Mouse (Mus musculus): Measurements from ENCODE around the gene 1700086D15Rik. TPM values are rescaled to one million over a fixed set of nuclear protein-coding genes. Genes with fewer than 3 reads are reported as not detected.

The 1700086D15Rik gene
- polyA plus RNA-seq, 1 experiment = not detected

DNA sequence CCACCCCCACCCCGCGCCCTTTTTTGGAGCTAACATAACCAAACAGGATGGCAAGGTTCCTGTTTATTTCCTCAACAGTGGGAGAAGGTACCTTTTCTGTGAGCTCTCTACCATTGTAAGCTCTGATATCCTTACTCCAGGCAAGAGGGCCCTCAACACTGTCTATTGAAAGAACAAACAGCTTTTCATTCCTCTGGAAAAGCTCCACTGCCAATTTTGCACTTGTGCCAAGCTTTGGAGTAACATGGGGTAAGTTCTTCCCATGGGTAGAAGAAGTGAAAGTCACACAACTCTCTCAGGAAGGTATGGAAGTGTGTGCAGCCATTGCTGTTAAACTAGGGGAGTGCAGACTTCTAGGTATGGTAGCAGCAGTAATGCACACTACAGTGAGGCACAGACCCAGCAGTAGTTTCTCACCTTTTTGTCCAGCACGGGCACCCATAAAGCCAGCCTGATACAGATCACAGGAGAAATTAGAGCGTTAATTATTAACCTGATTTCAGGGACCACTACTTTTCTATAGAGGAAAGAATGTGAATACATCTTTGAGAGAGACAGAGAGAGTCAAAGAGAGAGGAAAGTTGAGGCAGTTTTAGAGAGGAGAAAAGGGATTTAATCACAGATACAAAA is 10.5 kb upstream of the 1700086D15Rik start:
- Histone ChIP-seq H3K9me3 (no peaks in the 10 kb centered on the region), H3K27me3 (replicated peaks) (no peaks in the 10 kb centered on the region), H3K4me1 (no peaks in the 10 kb centered on the region), H3K36me3 (replicated peaks; ENCODE audit: low read length) (no peaks in the 10 kb centered on the region), H3K4me3 (replicated peaks) (no peak overlapping the region)
- no peak for TF ChIP-seq GATA1 (IDR thresholded peaks at IDR 0.05; ENCODE audit: borderline replicate concordance, low read length)
- no peak for TF ChIP-seq FLI1 (IDR thresholded peaks at IDR 0.05; ENCODE audit: low read length)

DNA sequence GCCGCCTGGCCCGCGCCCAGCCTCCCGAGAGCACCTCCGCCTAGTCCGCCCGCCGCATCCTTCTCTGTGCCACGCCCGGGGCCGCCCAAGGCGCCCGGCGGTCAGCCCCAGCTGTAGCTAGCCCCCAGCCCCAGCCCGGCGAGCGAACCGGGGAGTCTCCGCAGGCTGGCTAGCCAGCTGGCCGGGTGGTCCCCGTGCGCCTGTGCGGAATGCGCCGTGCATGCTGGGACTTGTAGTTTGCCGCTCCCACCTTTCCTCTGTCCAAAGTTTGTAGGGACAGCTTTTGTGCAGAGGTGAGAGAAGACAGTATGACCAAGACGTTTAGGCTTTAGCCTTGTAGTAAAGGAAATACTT is 3.1 kb upstream of the 1700086D15Rik start, which contains the start of gene Arhgap44:
Gene Arhgap44, minus strand, starts transcription at position 195 of the 354 bp plus-strand sequence.
- Histone ChIP-seq H3K9me3 (peaks cover 21% of the 10 kb centered on the region), H3K4me3 (replicated peaks) (peak within 1 kb of the TSS; percentile 89), H3K4me1 (peaks cover 11% of the 10 kb centered on the region), H3K36me3 (replicated peaks; ENCODE audit: low read length) (no peaks in the 10 kb centered on the region), H3K27me3 (replicated peaks) (peaks cover 26% of the 10 kb centered on the region)
- no peak for TF ChIP-seq GATA1 (IDR thresholded peaks at IDR 0.05; ENCODE audit: borderline replicate concordance, low read length)
- TF ChIP-seq FLI1 (IDR thresholded peaks at IDR 0.05; ENCODE audit: low read length) = no peak

DNA sequence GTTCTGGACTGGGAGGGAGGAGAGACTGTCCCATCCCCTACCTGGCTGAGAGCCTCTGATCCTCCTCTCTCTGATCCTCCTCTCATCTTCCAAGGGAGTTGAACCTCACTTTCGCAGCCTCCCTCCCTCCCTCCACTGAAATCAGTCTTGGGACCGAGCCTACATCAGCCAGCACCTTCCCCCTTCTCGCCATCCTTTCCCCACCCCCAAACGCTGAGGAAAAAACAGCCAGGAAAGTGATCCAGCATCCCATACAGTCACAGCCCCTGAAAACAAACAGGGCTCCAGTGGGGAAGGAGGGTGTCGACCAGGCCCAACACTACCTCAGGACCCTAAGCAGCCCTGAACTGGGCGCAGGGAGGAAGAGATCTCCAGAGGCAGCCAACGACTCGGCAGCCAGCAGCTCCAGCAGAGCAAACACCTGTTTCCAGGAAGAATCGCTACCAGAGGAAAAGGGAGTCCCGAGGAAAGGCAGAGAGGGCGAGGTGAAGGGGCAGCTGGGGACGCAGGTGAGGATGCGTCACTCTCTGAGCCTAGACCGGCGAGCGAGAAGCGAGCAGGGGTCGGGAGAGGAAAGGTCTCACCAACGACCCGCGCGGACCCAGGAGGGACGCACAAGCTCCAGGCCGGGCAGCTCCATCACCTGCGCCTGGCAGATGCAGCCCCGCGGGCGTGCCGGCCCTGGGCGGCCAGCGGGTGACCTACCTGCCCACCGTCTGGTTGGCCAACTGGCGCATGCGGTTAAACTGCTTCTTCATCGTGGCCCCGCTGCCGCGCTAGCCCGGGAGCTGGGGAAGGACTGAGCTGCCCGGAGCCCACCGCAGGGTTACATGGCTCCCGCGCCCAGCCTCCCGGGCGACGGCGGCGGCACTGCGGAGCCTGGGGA is 2.4 kb upstream of the 1700086D15Rik start:
- Histone ChIP-seq H3K4me3 (replicated peaks) (peak overlapping the region; percentile 89), H3K27me3 (replicated peaks) (peaks cover 26% of the 10 kb centered on the region), H3K36me3 (replicated peaks; ENCODE audit: low read length) (no peaks in the 10 kb centered on the region), H3K4me1 (peaks cover 11% of the 10 kb centered on the region), H3K9me3 (peaks cover 21% of the 10 kb centered on the region)
- no peak for TF ChIP-seq GATA1 (IDR thresholded peaks at IDR 0.05; ENCODE audit: borderline replicate concordance, low read length)
- TF ChIP-seq FLI1 (IDR thresholded peaks at IDR 0.05; ENCODE audit: low read length) = no peak

DNA sequence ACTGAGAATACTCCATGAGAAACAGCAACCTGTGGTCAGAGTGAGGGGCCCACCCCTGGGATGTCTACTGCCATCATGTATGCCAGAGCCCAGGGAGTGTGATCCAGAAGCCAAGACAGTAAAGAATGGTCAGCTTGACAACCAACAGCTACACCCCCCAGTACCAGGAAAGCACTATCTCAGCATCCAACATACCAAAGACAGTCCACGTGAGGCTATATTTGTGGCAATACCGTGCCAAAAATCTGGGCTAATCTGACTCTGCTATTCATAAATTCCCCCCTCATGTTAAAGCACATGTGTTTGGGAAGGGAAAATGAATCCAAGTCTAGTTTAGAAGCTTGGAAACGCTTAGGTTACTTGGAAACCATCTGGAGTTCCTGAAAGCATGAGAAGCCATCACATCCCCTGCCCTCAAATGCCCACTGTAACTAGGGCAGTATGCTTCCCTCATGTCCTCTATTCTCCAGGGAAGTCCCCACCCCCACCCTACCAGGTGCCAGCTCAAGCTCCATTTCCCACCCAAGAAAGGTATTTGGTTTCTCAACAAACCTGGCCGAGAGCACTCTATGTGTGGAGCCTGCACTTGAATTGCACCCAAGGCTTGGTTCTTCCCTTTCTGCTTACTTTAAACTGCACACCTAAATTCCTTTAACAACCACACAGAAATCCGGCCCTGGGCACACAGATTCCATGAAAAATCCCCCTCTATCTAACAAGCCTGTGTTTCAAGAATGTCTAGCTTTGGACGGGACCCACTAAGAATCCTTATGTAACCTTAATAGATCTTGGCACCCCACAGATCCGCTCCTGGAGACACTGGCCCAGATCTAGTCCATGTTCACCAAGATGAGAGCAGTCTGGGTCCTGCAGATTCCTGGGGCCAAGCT is 1.5 kb upstream of the 1700086D15Rik start:
- no peaks in the 10 kb centered on the region for H3K36me3 ChIP-seq (replicated peaks; ENCODE audit: low read length)
- peaks cover 11% of the 10 kb centered on the region for H3K4me1 ChIP-seq
- no peak for TF ChIP-seq FLI1 (IDR thresholded peaks at IDR 0.05; ENCODE audit: low read length)
- TF ChIP-seq GATA1 (IDR thresholded peaks at IDR 0.05; ENCODE audit: borderline replicate concordance, low read length) = no peak
- no peak overlapping the region for H3K4me3 ChIP-seq (replicated peaks)
- peaks cover 26% of the 10 kb centered on the region for H3K27me3 ChIP-seq (replicated peaks)
- H3K9me3 ChIP-seq = peaks cover 21% of the 10 kb centered on the region

DNA sequence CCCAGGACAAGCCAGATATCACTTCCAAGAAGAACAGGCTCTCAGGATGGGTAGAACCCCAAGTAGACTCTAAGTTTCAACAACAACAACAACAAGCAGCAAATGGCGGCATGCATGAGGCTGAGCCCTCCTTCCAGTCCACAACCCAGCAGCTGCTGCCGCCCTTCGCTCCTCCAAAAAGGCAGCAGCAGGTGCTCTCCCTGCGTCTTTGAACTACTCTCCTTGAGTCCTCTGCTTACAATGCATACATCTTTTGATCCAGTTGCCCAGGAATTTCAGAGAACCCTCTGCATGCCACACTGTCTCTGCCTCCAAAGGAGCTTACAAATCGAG is 1.1 kb downstream of the 1700086D15Rik start:
- no peak overlapping the region for H3K4me3 ChIP-seq (replicated peaks)
- H3K4me1 ChIP-seq = peaks cover 11% of the 10 kb centered on the region
- peaks cover 21% of the 10 kb centered on the region for H3K9me3 ChIP-seq
- no peak for TF ChIP-seq GATA1 (IDR thresholded peaks at IDR 0.05; ENCODE audit: borderline replicate concordance, low read length)
- no peak for TF ChIP-seq FLI1 (IDR thresholded peaks at IDR 0.05; ENCODE audit: low read length)
- H3K36me3 ChIP-seq (replicated peaks; ENCODE audit: low read length) = no peaks in the 10 kb centered on the region
- H3K27me3 ChIP-seq (replicated peaks) = peaks cover 26% of the 10 kb centered on the region

DNA sequence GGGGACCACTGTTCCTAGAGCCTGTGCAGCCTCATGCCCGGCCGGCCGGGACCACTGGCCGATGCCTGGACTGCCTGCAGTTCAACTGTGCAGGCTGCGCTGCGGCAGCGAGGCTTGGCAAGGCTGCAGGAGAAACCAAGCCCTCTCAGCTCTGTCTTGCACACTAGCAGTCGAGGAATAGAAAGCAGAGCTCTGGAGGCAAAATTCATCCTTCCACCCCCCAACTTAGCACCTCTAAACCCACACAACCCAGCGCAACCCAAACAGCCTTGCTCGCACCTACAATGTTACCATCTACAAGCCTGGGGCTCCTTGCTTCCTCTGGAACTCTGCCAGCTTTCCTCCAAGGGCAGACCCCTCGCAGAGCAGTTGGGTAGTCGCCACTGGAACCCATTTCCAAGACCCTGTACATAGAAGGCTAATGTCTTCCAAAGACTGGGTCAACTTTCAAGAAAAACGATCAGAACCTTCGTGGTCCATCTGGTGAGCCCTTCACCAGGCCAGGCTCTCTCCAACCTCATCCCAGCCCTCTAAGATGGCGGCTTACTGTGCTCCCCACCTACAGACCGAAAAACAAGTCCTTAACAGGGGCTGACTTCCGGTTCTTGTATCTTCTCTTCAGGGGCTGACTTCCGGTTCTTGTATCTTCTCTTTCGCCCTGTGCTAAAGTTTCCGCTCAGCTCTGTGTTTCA is 1.6 kb downstream of the 1700086D15Rik start:
- Histone ChIP-seq H3K36me3 (replicated peaks; ENCODE audit: low read length) (no peaks in the 10 kb centered on the region), H3K9me3 (peaks cover 21% of the 10 kb centered on the region), H3K27me3 (replicated peaks) (peaks cover 23% of the 10 kb centered on the region), H3K4me1 (peaks cover 11% of the 10 kb centered on the region), H3K4me3 (replicated peaks) (no peak overlapping the region)
- TF ChIP-seq FLI1 (IDR thresholded peaks at IDR 0.05; ENCODE audit: low read length) (no peak), GATA1 (IDR thresholded peaks at IDR 0.05; ENCODE audit: borderline replicate concordance, low read length) (no peak)

DNA sequence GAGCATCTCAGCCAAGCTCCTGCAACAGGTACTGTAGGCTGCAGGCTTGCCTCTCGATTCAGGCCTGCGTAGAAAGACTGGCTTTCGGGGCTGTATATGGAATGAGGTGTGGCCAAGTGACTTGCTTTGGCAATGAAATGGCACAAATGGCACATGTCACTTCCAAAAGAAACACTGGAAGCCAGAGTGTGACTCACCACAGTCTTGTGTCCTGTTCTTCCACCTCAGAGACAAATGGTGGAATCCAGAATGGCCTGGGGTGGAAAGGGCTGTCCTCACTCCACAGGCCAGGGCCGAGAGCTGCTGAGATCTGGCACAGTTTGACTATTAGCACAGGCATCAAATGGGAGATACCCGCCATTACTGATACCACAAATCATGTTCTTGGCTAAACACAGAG is 6.7 kb downstream of the 1700086D15Rik start:
- TF ChIP-seq GATA1 (IDR thresholded peaks at IDR 0.05; ENCODE audit: borderline replicate concordance, low read length) (no peak), FLI1 (IDR thresholded peaks at IDR 0.05; ENCODE audit: low read length) (no peak)
- Histone ChIP-seq H3K36me3 (replicated peaks; ENCODE audit: low read length) (no peaks in the 10 kb centered on the region), H3K4me1 (no peaks in the 10 kb centered on the region), H3K27me3 (replicated peaks) (no peaks in the 10 kb centered on the region), H3K9me3 (peaks cover 7% of the 10 kb centered on the region), H3K4me3 (replicated peaks) (no peak overlapping the region)

DNA sequence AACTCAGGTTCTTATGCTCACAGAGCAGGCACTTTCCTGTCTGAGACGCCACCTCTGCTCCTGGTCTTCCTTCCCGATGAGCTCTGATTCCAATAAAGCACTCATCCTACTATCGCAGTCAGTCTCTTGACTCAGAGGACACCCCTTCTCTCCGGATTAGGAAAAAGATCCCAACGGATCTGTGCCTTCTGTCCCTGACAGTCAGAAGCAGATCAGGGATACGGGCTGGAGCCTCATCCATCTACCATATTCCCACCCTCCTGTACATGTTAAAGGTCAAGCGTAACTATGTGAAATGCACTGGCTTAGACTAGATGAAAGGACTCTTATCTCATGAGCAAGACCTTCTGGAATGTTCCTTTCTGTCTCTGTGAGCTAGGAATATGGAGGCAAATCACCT is 11.2 kb downstream of the 1700086D15Rik start:
- TF ChIP-seq GATA1 (IDR thresholded peaks at IDR 0.05; ENCODE audit: borderline replicate concordance, low read length) (no peak), FLI1 (IDR thresholded peaks at IDR 0.05; ENCODE audit: low read length) (no peak)
- Histone ChIP-seq H3K36me3 (replicated peaks; ENCODE audit: low read length) (no peaks in the 10 kb centered on the region), H3K9me3 (peaks cover 18% of the 10 kb centered on the region), H3K4me3 (replicated peaks) (no peak overlapping the region), H3K4me1 (no peaks in the 10 kb centered on the region), H3K27me3 (replicated peaks) (no peaks in the 10 kb centered on the region)

DNA sequence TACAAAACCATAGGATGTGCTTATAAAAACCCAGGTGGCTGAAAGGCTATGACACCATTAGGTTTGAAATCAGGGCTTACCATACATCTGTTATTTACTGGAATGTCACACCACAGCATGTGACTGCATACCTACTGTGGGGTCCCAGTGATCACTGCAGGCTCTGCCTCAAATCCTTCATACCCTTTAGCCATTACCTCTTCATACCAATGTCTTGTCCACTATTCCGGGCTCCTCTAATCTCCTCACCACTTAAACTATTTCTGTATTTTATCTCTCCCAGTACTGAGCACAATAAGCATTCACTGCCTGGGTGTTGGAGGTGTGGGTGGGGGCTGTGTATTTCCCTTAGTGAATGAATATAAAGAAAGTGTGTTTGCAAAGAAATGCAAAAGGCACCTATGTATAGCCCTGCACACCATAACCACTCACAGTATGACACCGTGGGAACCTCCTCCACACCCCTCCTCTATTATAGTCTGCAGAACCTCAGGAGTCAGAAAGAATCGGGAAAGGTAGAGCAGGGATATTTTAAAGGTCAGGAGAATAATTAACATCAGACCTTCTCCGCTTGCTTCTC is 16.8 kb downstream of the 1700086D15Rik start:
- H3K36me3 ChIP-seq (replicated peaks; ENCODE audit: low read length) = no peaks in the 10 kb centered on the region
- H3K27me3 ChIP-seq (replicated peaks) = no peaks in the 10 kb centered on the region
- no peak overlapping the region for H3K4me3 ChIP-seq (replicated peaks)
- peaks cover 3% of the 10 kb centered on the region; the same call in 1 of the 2 replicates for H3K4me1 ChIP-seq
- peaks cover 13% of the 10 kb centered on the region for H3K9me3 ChIP-seq
- TF ChIP-seq FLI1 (IDR thresholded peaks at IDR 0.05; ENCODE audit: low read length) (no peak), GATA1 (IDR thresholded peaks at IDR 0.05; ENCODE audit: borderline replicate concordance, low read length) (no peak)

All from megakaryocyte, embryonic 14.5 days (primary cell).